Mouse (Mus musculus) myocyte (in vitro differentiated cells): Measurements from ENCODE around the gene Selp.

Source experiments
- E2F4 ChIP-seq: IDR thresholded peaks from one replicate; pipeline ENCODE4 v1.6.1; 2011; ENCODE audit warnings: mild to moderate bottlenecking, control low read depth, moderate library complexity; ENCODE audit not compliant: insufficient read depth
- POLR2A ChIP-seq: IDR thresholded peaks from one replicate; pipeline ENCODE4 v1.6.1; 2011; ENCODE audit warnings: low read depth, mild to moderate bottlenecking, control low read depth, moderate library complexity; ENCODE audit not compliant: insufficient read length
- POLR2AphosphoS2 ChIP-seq: IDR thresholded peaks from one replicate; pipeline ENCODE4 v1.6.1; 2011; ENCODE audit warnings: low read depth, control low read depth; ENCODE audit not compliant: insufficient read length

DNA sequence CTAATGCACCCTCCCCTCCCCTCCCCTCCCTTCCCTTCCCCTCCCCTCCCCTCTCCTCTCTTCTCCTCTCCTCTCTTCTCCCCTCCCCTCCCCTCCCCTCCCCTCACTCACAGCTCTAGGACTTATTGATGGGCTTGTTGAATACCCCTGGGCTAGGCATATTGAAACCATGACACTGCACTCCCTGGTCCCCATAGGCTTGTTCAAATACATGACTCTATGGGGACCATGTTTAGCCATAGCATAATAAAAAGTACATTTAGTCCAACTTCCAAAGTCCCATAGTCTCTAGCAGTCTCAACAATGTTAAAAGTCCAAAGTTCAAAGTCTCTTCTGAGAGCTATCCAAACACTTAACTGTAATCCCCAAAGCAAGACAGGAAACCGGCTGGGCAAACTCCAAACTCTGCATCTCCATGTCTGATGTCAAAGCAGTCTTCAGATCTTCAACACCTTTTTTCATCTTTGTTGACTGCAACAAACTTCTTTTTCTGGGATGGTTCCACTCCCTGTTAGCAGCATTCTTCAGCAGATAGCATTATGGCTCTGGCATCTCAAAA is 72.0 kb downstream of the Selp start:
- no peak for TF ChIP-seq E2F4
- TF ChIP-seq POLR2AphosphoS2: no peak
- no peak for TF ChIP-seq POLR2A
